Mouse (Mus musculus) CH12.LX (cell line): ENCODE data around the gene Map2k5. TPM values are rescaled to one million over a fixed set of nuclear protein-coding genes. Genes with fewer than 3 reads are reported as not detected.

Experiments used
- DNase-seq: peaks from one replicate; pipeline ENCODE4 v3.0.0-alpha.2; 2013; ENCODE audit errors: extremely low read depth
- H3K27ac ChIP-seq: 2 replicates; pipeline ENCODE4 v1.5.1; 2012; ENCODE audit warnings: low read depth, mild to moderate bottlenecking, control low read depth, moderate library complexity; ENCODE audit not compliant: insufficient read depth
- H3K27me3 ChIP-seq: replicated peaks from 2 replicates; pipeline ENCODE3; 2012; ENCODE audit warnings: inconsistent platforms
- H3K36me3 ChIP-seq, 2 experiments: replicated peaks in 1 of 2; 2 replicates each; pipeline versions ENCODE3 to v1.6.1; 2012; ENCODE audit warnings: inconsistent platforms in 1 of 2, low read length in 1 of 2, mild to moderate bottlenecking in 1 of 2, mixed read lengths in 1 of 2, moderate library complexity in 1 of 2; ENCODE audit not compliant: control insufficient read depth in 1 of 2, insufficient read depth in 1 of 2
- H3K4me1 ChIP-seq, 2 experiments: 2 replicates each; pipeline ENCODE4 v1.6.1; 2012; ENCODE audit warnings: inconsistent platforms in 1 of 2, moderate library complexity in 1 of 2; ENCODE audit not compliant: insufficient read depth in 2 of 2, control insufficient read depth in 1 of 2
- H3K4me2 ChIP-seq: 2 replicates; pipeline ENCODE4 v1.6.1; 2012; ENCODE audit warnings: low read depth, mild to moderate bottlenecking, control low read depth; ENCODE audit not compliant: poor library complexity, insufficient read depth, severe bottlenecking
- H3K4me3 ChIP-seq, 3 experiments: fragments of 150-350 bp in 1 of 3; sonication (generic) in 1 of 3; replicated peaks in 1 of 3; 2 replicates each; pipeline versions ENCODE3 to v1.5.1; 2011 to 2012; ENCODE audit warnings: low read depth in 2 of 3, low read length in 2 of 3, mild to moderate bottlenecking in 2 of 3, moderate library complexity in 2 of 3, control low read depth in 1 of 3, improper control_type of control experiment in 1 of 3, inconsistent platforms in 1 of 3, mixed read lengths in 1 of 3; ENCODE audit not compliant: poor library complexity in 1 of 3
- H3K79me2 ChIP-seq: replicated peaks from 2 replicates; pipeline ENCODE4 v1.6.1; 2012; ENCODE audit warnings: mild to moderate bottlenecking, moderate library complexity; ENCODE audit not compliant: control insufficient read depth, poor library complexity, insufficient read depth, severe bottlenecking; ENCODE audit errors: extremely low read depth
- H3K9ac ChIP-seq: 2 replicates; pipeline ENCODE4 v1.6.1; 2012; ENCODE audit warnings: low read depth, mild to moderate bottlenecking, control low read depth, moderate library complexity; ENCODE audit not compliant: insufficient read depth
- H3K9me3 ChIP-seq: replicated peaks from 2 replicates; pipeline ENCODE3; 2012; ENCODE audit warnings: low read length, inconsistent platforms, mixed read lengths
- BHLHE40 ChIP-seq: IDR thresholded peaks from 2 replicates; pipeline ENCODE4 v1.6.1; 2011; ENCODE audit warnings: mild to moderate bottlenecking, low read depth, low read length, improper control_type of control experiment
- CHD1 ChIP-seq: IDR thresholded peaks from 2 replicates; pipeline ENCODE4 v1.6.1; 2012; ENCODE audit warnings: low read depth, low read length, improper control_type of control experiment, inconsistent platforms
- CHD2 ChIP-seq: IDR thresholded peaks from 2 replicates; pipeline ENCODE4 v1.6.1; 2011; ENCODE audit warnings: low read length, improper control_type of control experiment
- E2F4 ChIP-seq: IDR thresholded peaks from 2 replicates; pipeline ENCODE4 v1.6.1; 2011; ENCODE audit warnings: low read depth, low read length, improper control_type of control experiment; ENCODE audit not compliant: insufficient replicate concordance
- ELF1 ChIP-seq: IDR thresholded peaks from 2 replicates; pipeline ENCODE4 v1.6.1; 2014; ENCODE audit warnings: low read depth, mild to moderate bottlenecking, inconsistent platforms, low read length, improper control_type of control experiment
- ETS1 ChIP-seq: conservative IDR thresholded peaks from 2 replicates; pipeline ENCODE4 v1.6.1; 2012; ENCODE audit warnings: low read depth, mild to moderate bottlenecking, inconsistent platforms, low read length, improper control_type of control experiment, moderate library complexity
- GABPA ChIP-seq: IDR thresholded peaks from 2 replicates; pipeline ENCODE4 v1.6.1; 2012; ENCODE audit warnings: low read depth, low read length, improper control_type of control experiment, inconsistent platforms; ENCODE audit not compliant: insufficient replicate concordance
- HCFC1 ChIP-seq: IDR thresholded peaks from 2 replicates; pipeline ENCODE4 v1.6.1; 2012; ENCODE audit warnings: low read depth, mild to moderate bottlenecking, inconsistent platforms, low read length, improper control_type of control experiment
- IRF4 ChIP-seq: IDR thresholded peaks from 2 replicates; pipeline ENCODE4 v1.6.1; 2014; ENCODE audit warnings: low read depth, mild to moderate bottlenecking, inconsistent platforms, low read length, improper control_type of control experiment
- KAT2A ChIP-seq: IDR thresholded peaks from 2 replicates; pipeline ENCODE4 v1.6.1; 2012; ENCODE audit warnings: low read length, improper control_type of control experiment, inconsistent platforms; ENCODE audit not compliant: insufficient replicate concordance
- MAFK ChIP-seq: IDR thresholded peaks from 2 replicates; pipeline ENCODE4 v1.6.1; 2011; ENCODE audit warnings: low read length, improper control_type of control experiment; ENCODE audit not compliant: insufficient replicate concordance
- MAX ChIP-seq: IDR thresholded peaks from 2 replicates; pipeline ENCODE4 v1.6.1; 2011; ENCODE audit warnings: low read length, improper control_type of control experiment
- MAZ ChIP-seq: IDR thresholded peaks from 2 replicates; pipeline ENCODE4 v1.6.1; 2012; ENCODE audit warnings: low read depth, mild to moderate bottlenecking, inconsistent platforms, low read length, improper control_type of control experiment, moderate library complexity
- MXI1 ChIP-seq: IDR thresholded peaks from 2 replicates; pipeline ENCODE4 v1.6.1; 2011; ENCODE audit warnings: mild to moderate bottlenecking, low read depth, low read length, improper control_type of control experiment
- MYC ChIP-seq: IDR thresholded peaks from 2 replicates; pipeline ENCODE4 v1.6.1; 2011; ENCODE audit warnings: low read depth, mild to moderate bottlenecking, improper control_type of control experiment, low read length
- NELFE ChIP-seq: IDR thresholded peaks from 2 replicates; pipeline ENCODE4 v1.6.1; 2011; ENCODE audit warnings: low read depth, low read length, improper control_type of control experiment
- POLR2AphosphoS2 ChIP-seq: IDR thresholded peaks from 2 replicates; pipeline ENCODE4 v1.6.1; 2011; ENCODE audit warnings: low read depth, low read length, improper control_type of control experiment
- RAD21 ChIP-seq: IDR thresholded peaks from 2 replicates; pipeline ENCODE4 v1.6.1; 2011; ENCODE audit warnings: low read depth, mild to moderate bottlenecking, low read length, improper control_type of control experiment, moderate library complexity
- RCOR1 ChIP-seq: conservative IDR thresholded peaks from 2 replicates; pipeline ENCODE4 v1.6.1; 2012; ENCODE audit warnings: low read depth, mild to moderate bottlenecking, inconsistent platforms, low read length, improper control_type of control experiment
- TCF12 ChIP-seq: IDR thresholded peaks from 2 replicates; pipeline ENCODE4 v1.6.1; 2014; ENCODE audit warnings: low read depth, mild to moderate bottlenecking, inconsistent platforms, low read length, improper control_type of control experiment
- UBTF ChIP-seq: IDR thresholded peaks from 2 replicates; pipeline ENCODE4 v1.6.1; 2012; ENCODE audit warnings: low read depth, mild to moderate bottlenecking, inconsistent platforms, low read length, improper control_type of control experiment, moderate library complexity
- USF1 ChIP-seq: IDR thresholded peaks from 2 replicates; pipeline ENCODE4 v1.6.1; 2014; ENCODE audit warnings: low read depth, mild to moderate bottlenecking, inconsistent platforms, low read length, improper control_type of control experiment
- ZKSCAN1 ChIP-seq: IDR thresholded peaks from 2 replicates; pipeline ENCODE4 v1.6.1; 2012; ENCODE audit warnings: low read depth, inconsistent platforms, low read length, improper control_type of control experiment, borderline replicate concordance
- ZMIZ1 ChIP-seq: IDR thresholded peaks from 2 replicates; pipeline ENCODE4 v1.6.1; 2012; ENCODE audit warnings: low read depth, mild to moderate bottlenecking, inconsistent platforms, low read length, improper control_type of control experiment
- ZNF384 ChIP-seq: IDR thresholded peaks from 2 replicates; pipeline ENCODE4 v1.6.1; 2012; ENCODE audit warnings: low read depth, low read length, improper control_type of control experiment, inconsistent platforms
- dilution Hi-C: fragments of 300-500 bp; cut with MboI; formaldehyde crosslinking; loops from 2 replicates; pipeline ENCODE4 v1.14.3; 2020; ENCODE audit warnings: low sequenced_read_pairs; ENCODE audit not compliant: extremely low pct_unique_long_range_greater_than_20kb, extremely low pct_ligation_motif_present
- in situ Hi-C: fragments of 300-500 bp; cut with MboI; formaldehyde crosslinking; loops from 3 replicates; pipeline ENCODE4 v1.14.3; 2019; ENCODE audit warnings: low sequenced_read_pairs, low pct_ligation_motif_present, low pct_unique_long_range_greater_than_20kb, mixed read lengths
- polyA plus RNA-seq: library from polyadenylated mRNA; unstranded; fragments of >175 nt; gene quantifications from 2 replicates; pipeline ENCODE4 v1.2.1, GENCODE M21; 2012; ENCODE audit warnings: low read depth; ENCODE audit not compliant: insufficient read length
- total RNA-seq, 2 experiments: library from RNA; depleted of rRNA; stranded (reverse); fragments of 300-350 nt in 1 of 2; fragments of >200 nt in 1 of 2; gene quantifications; 2 replicates each; pipeline ENCODE4 v1.2.3; 2012 to 2014

Map2k5 gene
- total and polyA plus RNA-seq, 3 experiments: 10.8 to 22.6 (median 11.2) TPM

DNA sequence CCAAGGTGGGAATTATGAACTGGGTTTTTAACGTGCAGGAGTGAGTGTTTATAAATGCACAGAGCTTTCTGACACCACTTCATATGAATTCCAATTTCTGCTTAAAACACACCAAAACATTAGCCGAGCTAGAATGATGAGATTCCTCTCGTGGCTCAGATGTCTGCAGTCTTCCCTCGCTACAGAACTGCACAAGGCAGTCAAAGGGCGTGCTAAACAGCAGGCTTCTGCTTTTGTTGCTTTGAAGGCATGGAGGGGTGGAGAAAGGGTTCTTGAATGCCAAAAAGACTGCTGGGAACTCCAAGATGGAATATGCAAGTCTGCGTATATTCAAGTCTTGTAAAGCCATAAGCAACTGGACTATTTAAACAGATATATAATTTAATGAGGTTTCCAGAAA is 38.4 kb downstream of the Map2k5 start:
- H3K4me1 ChIP-seq: peaks cover 0 to 3% of the 10 kb centered on the region in 2 experiments; a peak in 1 of 4 replicates
- H3K9ac ChIP-seq: no peak overlapping the region
- no peaks in the 10 kb centered on the region for H3K79me2 ChIP-seq
- dilution Hi-C loops: no loop called here
- no peaks in the 10 kb centered on the region for H3K27me3 ChIP-seq
- in situ Hi-C loops: no loop called here
- no peak overlapping the region for H3K4me2 ChIP-seq
- H3K36me3 ChIP-seq: peaks cover 17 to 66% of the 10 kb centered on the region in 2 experiments
- no peaks in the 10 kb centered on the region for H3K9me3 ChIP-seq
- H3K4me3 ChIP-seq: no peak overlapping the region
- no peak for DNase-seq
- TF ChIP-seq MAZ: no peak
- no peak for TF ChIP-seq MXI1
- no peak for TF ChIP-seq MYC
- no peak for TF ChIP-seq POLR2AphosphoS2
- no peak for TF ChIP-seq RAD21
- no peak for TF ChIP-seq ETS1
- TF ChIP-seq ELF1: no peak
- no peak for TF ChIP-seq E2F4
- TF ChIP-seq BHLHE40: no peak
- TF ChIP-seq ZNF384: no peak
- TF ChIP-seq TCF12: no peak
- TF ChIP-seq CHD1: no peak
- no peak for TF ChIP-seq CHD2
- no peak for TF ChIP-seq KAT2A
- no peak for TF ChIP-seq MAX
- no peak for TF ChIP-seq RCOR1
- H3K27ac ChIP-seq: no peak overlapping the region

DNA sequence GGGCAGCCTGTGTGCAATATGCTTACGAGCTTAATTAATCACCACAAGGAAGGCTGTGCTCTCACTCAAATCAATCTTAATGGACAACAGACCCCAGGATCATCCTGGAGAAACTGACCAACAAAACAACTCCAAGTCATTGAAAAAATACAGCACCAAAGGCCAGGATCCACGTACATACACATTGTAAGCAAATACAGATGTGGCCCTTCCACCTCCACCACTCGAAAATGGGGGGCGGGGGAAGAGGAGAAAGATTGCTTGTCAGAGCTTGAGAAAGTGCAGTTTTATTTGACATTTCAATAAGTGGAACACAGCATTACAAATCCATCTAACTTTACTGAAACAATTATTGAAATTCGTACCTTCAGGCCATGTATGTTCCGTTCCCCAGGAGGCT is 39.0 kb downstream of the Map2k5 start:
- H3K27me3 ChIP-seq: no peaks in the 10 kb centered on the region

More for the DNA sequence above, 39.0 kb downstream of the Map2k5 start:
- H3K9ac ChIP-seq: no peak overlapping the region
- no peak overlapping the region for H3K4me3 ChIP-seq
- dilution Hi-C loops: no loop called here
- H3K36me3 ChIP-seq: peaks cover 18 to 68% of the 10 kb centered on the region in 2 experiments
- in situ Hi-C loops: no loop called here
- H3K9me3 ChIP-seq: no peaks in the 10 kb centered on the region
- H3K4me2 ChIP-seq: no peak overlapping the region
- TF ChIP-seq RAD21 (no peak), HCFC1 (no peak), ELF1 (no peak), GABPA (no peak), CHD1 (no peak), CHD2 (no peak), BHLHE40 (no peak), UBTF (no peak), MYC (no peak), MXI1 (no peak), ZMIZ1 (no peak), MAFK (no peak), NELFE (no peak), USF1 (no peak), IRF4 (no peak), ZKSCAN1 (no peak)
- no peaks in the 10 kb centered on the region for H3K79me2 ChIP-seq
- DNase-seq: no peak
- H3K4me1 ChIP-seq: peaks cover 0 to 3% of the 10 kb centered on the region in 2 experiments; a peak in 1 of 4 replicates
- H3K27ac ChIP-seq: no peak overlapping the region
